Mouse (Mus musculus) adrenal gland, postnatal 0 days (tissue): ENCODE data around the gene Mki67. TPM values are rescaled to one million over a fixed set of nuclear protein-coding genes. Genes with fewer than 3 reads are reported as not detected.

Experiments used
- polyA plus RNA-seq: library from polyadenylated mRNA; unstranded; fragments of >200 nt; fragmentation: Nextera tagmentation; extraction: Ambion mirVana; gene quantifications from 2 replicates; pipeline ENCODE4 v1.2.1, GENCODE M21; 2015

The Mki67 gene
- polyA plus RNA-seq, result 10.5 and 11.0 TPM in 2 replicates

DNA sequence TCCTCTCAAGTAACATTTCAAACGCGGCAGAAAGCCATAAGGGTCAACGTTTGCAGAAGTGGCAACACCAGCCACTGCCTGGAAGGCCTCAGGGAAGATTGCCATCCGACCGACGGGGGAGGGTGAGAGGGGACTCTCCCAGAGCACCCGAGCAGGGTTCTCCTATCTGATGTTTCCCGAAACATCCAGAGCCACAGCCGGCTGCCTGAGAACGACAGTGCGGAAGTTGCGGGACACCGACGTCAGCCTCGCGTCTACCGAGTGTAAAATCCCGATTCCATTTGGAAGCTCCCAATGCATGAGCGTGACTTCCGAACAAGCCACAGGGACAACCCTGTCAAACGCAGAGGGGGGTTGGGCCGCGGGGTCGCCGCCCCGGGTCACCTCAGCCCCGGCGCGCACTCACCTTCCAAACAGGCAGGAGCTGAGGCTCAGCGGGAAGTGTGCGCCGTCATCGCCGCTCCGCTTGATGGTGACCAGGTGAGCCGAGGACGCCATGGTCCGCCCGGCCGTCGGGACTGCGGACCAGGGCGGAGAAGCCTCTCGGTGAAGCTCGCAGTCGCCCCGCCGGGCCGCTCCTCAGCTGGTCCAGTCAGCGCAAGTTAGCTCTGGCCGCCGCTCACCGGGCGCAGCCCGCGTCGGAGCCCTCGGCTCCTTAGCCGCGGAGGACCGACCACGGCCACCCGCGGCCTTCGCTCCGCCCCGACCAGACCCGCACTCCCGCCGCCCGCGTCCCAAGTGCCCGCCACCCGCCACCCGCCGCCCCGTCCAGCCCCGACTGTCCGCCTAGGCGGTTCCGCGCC lies at the start of gene Mki67:
TSS of gene Mki67 (minus strand) at position 720 of the 803 bp plus-strand sequence.

Other genes with a start within 250 kb of the Mki67 start
- gene Clrn3, start 187.7 kb downstream of the Mki67 start, polyA plus RNA-seq, result 0.24 TPM in 1 of 2 replicates, not detected in the other
- 2.0 and 2.7 TPM in 2 replicates for gene Ptpre, start 178.9 kb downstream of the Mki67 start, polyA plus RNA-seq